In the genomic region with DNA sequence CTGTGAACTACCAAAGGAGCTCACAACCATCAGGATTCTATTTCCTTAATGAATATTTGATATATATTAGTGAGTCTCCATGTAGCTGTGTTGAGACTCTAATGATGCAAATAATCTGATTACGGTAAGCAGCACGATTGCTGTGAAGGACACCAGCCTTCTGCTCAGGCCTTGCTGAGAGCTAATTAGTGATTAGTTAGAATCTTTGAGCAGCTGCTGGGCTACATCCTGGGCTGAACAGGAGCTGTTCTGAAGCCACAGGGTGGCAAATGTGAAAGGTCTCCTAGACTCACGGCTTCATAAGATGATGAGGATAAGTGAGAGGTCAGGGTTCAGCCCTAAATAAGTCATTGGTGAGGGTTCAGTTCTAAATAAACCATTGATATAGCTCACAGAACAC, we compare ENCODE assay signal across 19 mouse cellular contexts. TPM values are rescaled to one million over a fixed set of nuclear protein-coding genes. Genes with fewer than 3 reads are reported as not detected.
"Had no signal": no experiment of that assay in that cellular context is flagged by ENCODE, and none has a peak within 500 bp of the region (broad histone marks: within the 10 kb centered on the region; RNA-seq: fewer than 3 reads in every experiment).

No protein-coding gene starts in this region.

- DNase-seq: kidney, postnatal 25 days; liver; liver, embryonic 13.5 days; liver, postnatal 0 days; lung, postnatal 14 days; right cerebral cortex, adult 18-20 months; right cerebral cortex, postnatal 25 days; thymus, postnatal 4 days had no signal

- H3K27ac ChIP-seq: limb, embryonic 12.5 days; liver, embryonic 13.5 days; lung, embryonic 15.5 days; macrophage; neural tube, embryonic 15.5 days; stomach, postnatal 0 days had no signal

- H3K4me3 ChIP-seq: limb, embryonic 12.5 days; liver, embryonic 13.5 days; lung, embryonic 15.5 days; megakaryocyte, embryonic 14.5 days; neural tube, embryonic 15.5 days had no signal

- H3K4me1 ChIP-seq: limb, embryonic 12.5 days; liver, embryonic 13.5 days; lung, embryonic 15.5 days; neural tube, embryonic 15.5 days had no signal

- H3K4me2 ChIP-seq: limb, embryonic 12.5 days; liver, embryonic 13.5 days; lung, embryonic 15.5 days; midbrain, embryonic 11.5 days; neural tube, embryonic 15.5 days had no signal

- H3K9ac ChIP-seq: limb, embryonic 12.5 days; liver, embryonic 13.5 days; liver, postnatal 0 days; lung, embryonic 15.5 days; neural tube, embryonic 15.5 days had no signal

- H3K27me3 ChIP-seq: limb, embryonic 12.5 days; liver, embryonic 13.5 days; lung, embryonic 15.5 days; neural tube, embryonic 15.5 days had no signal

- H3K36me3 ChIP-seq: limb, embryonic 12.5 days; liver, embryonic 13.5 days; lung, embryonic 15.5 days; neural tube, embryonic 15.5 days had no signal

- H3K9me3 ChIP-seq: limb, embryonic 12.5 days; liver, embryonic 13.5 days; lung, embryonic 15.5 days; neural tube, embryonic 15.5 days had no signal

- ATAC-seq: liver, postnatal 0 days; midbrain, embryonic 16.5 days had no signal

RNA-seq across cellular contexts. Expression of a gene that starts 29.7 kb away (rescaled TPM):
- total RNA-seq: left cerebral cortex, postnatal 36 days had no signal
- polyA plus RNA-seq: limb, embryonic 12.5 days; liver, embryonic 13.5 days; macrophage; midbrain, embryonic 11.5 days; midbrain, embryonic 16.5 days; neural tube, embryonic 11.5 days; small intestine, adult 2 months had no signal
